Mouse (Mus musculus): Measurements from ENCODE around the gene Tm4sf5.
"Not testable (repeated sequence)": the region's sequence is repeated elsewhere in the genome, so short reads cannot be mapped to it uniquely, and the experiment has no call there.

Tm4sf5 gene

GRCm38 (mm10) chr11:70504970-70505369 lies at the start of gene Tm4sf5:
Tm4sf5 (plus strand) TSS chr11:70505244.
- DNase-seq (ENCODE audit: low spot score) = no peak

GRCm38 (mm10) chr11:70458688-70459600 lies 46.1 kb upstream of the Tm4sf5 start, which contains the start of gene Zmynd15:
Zmynd15 (plus strand) TSS chr11:70459433.
- DNase-seq (ENCODE audit: low spot score) = peak; percentile 11

GRCm38 (mm10) chr11:70459601-70460101 lies 45.4 kb upstream of the Tm4sf5 start, which contains the start of gene Cxcl16:
Cxcl16 (minus strand) TSS chr11:70459984.
- DNase-seq (ENCODE audit: low spot score) = peak; percentile 11

- DNase-seq (ENCODE audit: low spot score) = no peak
Observed at GRCm38 (mm10) chr11:70463970-70464369, 41.1 kb upstream of the Tm4sf5 start.

GRCm38 (mm10) chr11:70465211-70465610 lies 39.8 kb upstream of the Tm4sf5 start:
- DNase-seq (ENCODE audit: low spot score) = peak; percentile 36

- DNase-seq (ENCODE audit: low spot score) = no peak
Observed at GRCm38 (mm10) chr11:70465824-70466223, 39.2 kb upstream of the Tm4sf5 start.

- no peak for DNase-seq (ENCODE audit: low spot score)
Observed at GRCm38 (mm10) chr11:70467902-70468619, 37.0 kb upstream of the Tm4sf5 start.

GRCm38 (mm10) chr11:70469764-70470163 lies 35.3 kb upstream of the Tm4sf5 start:
- no peak for DNase-seq (ENCODE audit: low spot score)

GRCm38 (mm10) chr11:70472716-70473115 lies 32.3 kb upstream of the Tm4sf5 start:
- DNase-seq (ENCODE audit: low spot score) = no peak

- not testable (repeated sequence) for DNase-seq (ENCODE audit: low spot score)
Observed at GRCm38 (mm10) chr11:70473291-70473690, 31.8 kb upstream of the Tm4sf5 start.

- no peak for DNase-seq (ENCODE audit: low spot score)
Observed at GRCm38 (mm10) chr11:70474872-70475534, 30.0 kb upstream of the Tm4sf5 start.

- DNase-seq (ENCODE audit: low spot score) = no peak
Observed at GRCm38 (mm10) chr11:70485498-70485897, 19.5 kb upstream of the Tm4sf5 start.

GRCm38 (mm10) chr11:70487816-70488215 lies 17.2 kb upstream of the Tm4sf5 start:
- no peak for DNase-seq (ENCODE audit: low spot score)

- DNase-seq (ENCODE audit: low spot score) = no peak
Observed at GRCm38 (mm10) chr11:70489138-70489537, 15.9 kb upstream of the Tm4sf5 start.

GRCm38 (mm10) chr11:70489684-70490083 lies 15.4 kb upstream of the Tm4sf5 start:
- DNase-seq (ENCODE audit: low spot score) = no peak

- DNase-seq (ENCODE audit: low spot score) = no peak
Observed at GRCm38 (mm10) chr11:70499566-70500475, 5.2 kb upstream of the Tm4sf5 start.

GRCm38 (mm10) chr11:70500476-70500812 lies 4.6 kb upstream of the Tm4sf5 start:
- no peak for DNase-seq (ENCODE audit: low spot score)

GRCm38 (mm10) chr11:70502018-70502417 lies 3.0 kb upstream of the Tm4sf5 start:
- no peak for DNase-seq (ENCODE audit: low spot score)

GRCm38 (mm10) chr11:70506385-70506784 lies 1.3 kb downstream of the Tm4sf5 start:
- DNase-seq (ENCODE audit: low spot score) = peak; percentile 73

- DNase-seq (ENCODE audit: low spot score) = no peak
Observed at GRCm38 (mm10) chr11:70506962-70507515, 2.0 kb downstream of the Tm4sf5 start.
